Mouse (Mus musculus) thymus, adult 2 months (tissue): ENCODE results near the gene Cfap99.

ENCODE experiments used
- CTCF ChIP-seq: fragments of 200-500 bp; IDR thresholded peaks from 2 replicates; pipeline ENCODE4 v1.5.1; 2012; ENCODE audit warnings: mild to moderate bottlenecking, control low read depth, low read length, moderate library complexity, borderline replicate concordance; ENCODE audit not compliant: control insufficient read depth, poor library complexity, insufficient read depth; ENCODE audit errors: extremely low read depth
- POLR2A ChIP-seq: fragments of 200-500 bp; IDR thresholded peaks from 2 replicates; pipeline ENCODE4 v1.6.1; 2012; ENCODE audit warnings: mild to moderate bottlenecking, low read length, control low read depth, moderate library complexity; ENCODE audit not compliant: control insufficient read depth, poor library complexity, insufficient read depth; ENCODE audit errors: extremely low read depth

- no peak for TF ChIP-seq CTCF
- TF ChIP-seq POLR2A: no peak
These were observed 34.1 kb upstream of the Cfap99 start for GRCm38 (mm10) chr5:34254309-34254708.
